Mouse (Mus musculus) hematopoietic stem cell, adult 5-6 weeks (primary cell): Measurements from ENCODE around the gene Metap1. TPM values are rescaled to one million over a fixed set of nuclear protein-coding genes. Genes with fewer than 3 reads are reported as not detected.
"Not testable (repeated sequence)": the region's sequence is repeated elsewhere in the genome, so short reads cannot be mapped to it uniquely, and the experiment has no call there.

Experiments
- ATAC-seq, 2 experiments: fragments of 125-278 bp in 1 of 2; replicated peaks in 1 of 2; 2 replicates each; pipeline ENCODE4 v1.8.0; 2016 to 2017; ENCODE audit warnings: inconsistent platforms in 2 of 2, mild to moderate bottlenecking in 2 of 2, moderate number of reproducible peaks in 2 of 2, low read depth in 1 of 2, moderate TSS enrichment in 1 of 2; ENCODE audit not compliant: low FRiP score in 2 of 2, poor library complexity in 2 of 2, severe bottlenecking in 2 of 2, insufficient read depth in 1 of 2, low TSS enrichment in 1 of 2
- total RNA-seq: library from RNA; stranded (forward); fragments of 172-1452, 232-1000 nt; gene quantifications from 2 replicates; pipeline ENCODE4 v1.2.3, GENCODE M21; 2017

Metap1 gene
- total RNA-seq, 1 experiment from 2014 or later: 63.5 TPM

- no peak for ATAC-seq
Measured at GRCm38 (mm10) chr3:138510471-138510870, 21.2 kb upstream of the Metap1 start.

- no peak for ATAC-seq
Measured at GRCm38 (mm10) chr3:138509581-138509980, 20.3 kb upstream of the Metap1 start.

- ATAC-seq: 0 out of 4 replicates have a peak, but pooled peaks of 1 of the 2 experiments have one; percentile 17
Measured at GRCm38 (mm10) chr3:138506749-138507148, 17.4 kb upstream of the Metap1 start.

GRCm38 (mm10) chr3:138503754-138504153 is 14.4 kb upstream of the Metap1 start:
- ATAC-seq: no peak

- no peak for ATAC-seq
Measured at GRCm38 (mm10) chr3:138499854-138500740, 10.8 kb upstream of the Metap1 start.

- ATAC-seq: no peak
Measured at GRCm38 (mm10) chr3:138498731-138499130, 9.4 kb upstream of the Metap1 start.

GRCm38 (mm10) chr3:138495166-138496145 is 6.1 kb upstream of the Metap1 start:
- peak; percentile 80 to 85 for ATAC-seq

GRCm38 (mm10) chr3:138494565-138494964 is 5.2 kb upstream of the Metap1 start:
- no peak for ATAC-seq

GRCm38 (mm10) chr3:138493668-138494067 is 4.4 kb upstream of the Metap1 start:
- no peak for ATAC-seq

- no peak for ATAC-seq
Measured at GRCm38 (mm10) chr3:138490034-138490337, 671 bp upstream of the Metap1 start.

GRCm38 (mm10) chr3:138488584-138489326 is 560 bp downstream of the Metap1 start:
- ATAC-seq: 0 out of 4 replicates have a peak, but pooled peaks of 1 of the 2 experiments have one; percentile 8

GRCm38 (mm10) chr3:138483240-138483639 is 6.1 kb downstream of the Metap1 start:
- ATAC-seq: no peak

- ATAC-seq: peak; percentile 37 to 48; a peak in 3 of 4 replicates
Measured at GRCm38 (mm10) chr3:138481526-138482284, 7.6 kb downstream of the Metap1 start.

GRCm38 (mm10) chr3:138479489-138479888 is 9.8 kb downstream of the Metap1 start:
- no peak for ATAC-seq

GRCm38 (mm10) chr3:138471066-138471465 is 18.2 kb downstream of the Metap1 start:
- no peak for ATAC-seq

GRCm38 (mm10) chr3:138466656-138467055 is 22.7 kb downstream of the Metap1 start:
- ATAC-seq: not testable (repeated sequence)
